Mouse (Mus musculus) myocyte (in vitro differentiated cells): ENCODE measurements around the gene Usp46. TPM values are rescaled to one million over a fixed set of nuclear protein-coding genes. Genes with fewer than 3 reads are reported as not detected.

Experiments
- H3K27me3 ChIP-seq: one replicate; pipeline ENCODE4 v1.6.1; 2011; ENCODE audit not compliant: control insufficient read depth, insufficient read depth, insufficient read length
- H3K36me3 ChIP-seq: one replicate; pipeline ENCODE4 v1.6.1; 2011; ENCODE audit not compliant: control insufficient read depth, insufficient read depth
- H3K4me2 ChIP-seq: one replicate; pipeline ENCODE4 v1.6.1; 2011; ENCODE audit warnings: low read depth, control low read depth
- H3K4me3 ChIP-seq: one replicate; pipeline ENCODE4 v1.5.1; 2011; ENCODE audit warnings: mild to moderate bottlenecking, control low read depth, moderate library complexity
- H3K79me2 ChIP-seq: one replicate; pipeline ENCODE4 v1.6.1; 2011; ENCODE audit not compliant: control insufficient read depth, insufficient read depth
- H3ac ChIP-seq: one replicate; pipeline ENCODE4 v1.6.1; 2011; ENCODE audit not compliant: control insufficient read depth, insufficient read length
- CEBPB ChIP-seq: IDR thresholded peaks from 2 replicates; pipeline ENCODE4 v1.6.1; 2011; ENCODE audit warnings: mild to moderate bottlenecking, moderate library complexity; ENCODE audit not compliant: poor library complexity, insufficient read depth, severe bottlenecking
- E2F4 ChIP-seq: IDR thresholded peaks from one replicate; pipeline ENCODE4 v1.6.1; 2011; ENCODE audit warnings: mild to moderate bottlenecking, control low read depth, moderate library complexity; ENCODE audit not compliant: insufficient read depth
- MAX ChIP-seq: IDR thresholded peaks from one replicate; pipeline ENCODE4 v1.6.1; 2011; ENCODE audit warnings: low read depth, mild to moderate bottlenecking, control low read depth
- MYOD1 ChIP-seq, 3 experiments: IDR thresholded peaks; one replicate each; pipeline ENCODE4 v1.6.1; 2011; ENCODE audit warnings: control low read depth in 2 of 3, low read depth in 2 of 3, mild to moderate bottlenecking in 2 of 3, moderate library complexity in 1 of 3; ENCODE audit not compliant: insufficient read length in 2 of 3, control insufficient read depth in 1 of 3
- MYOG ChIP-seq, 3 experiments: IDR thresholded peaks; one replicate each; pipeline ENCODE4 v1.6.1; 2011; ENCODE audit warnings: control low read depth in 2 of 3, low read depth in 2 of 3, mild to moderate bottlenecking in 2 of 3; ENCODE audit not compliant: insufficient read length in 2 of 3, control insufficient read depth in 1 of 3, insufficient read depth in 1 of 3
- POLR2A ChIP-seq: IDR thresholded peaks from one replicate; pipeline ENCODE4 v1.6.1; 2011; ENCODE audit warnings: low read depth, mild to moderate bottlenecking, control low read depth, moderate library complexity; ENCODE audit not compliant: insufficient read length
- POLR2AphosphoS2 ChIP-seq: IDR thresholded peaks from one replicate; pipeline ENCODE4 v1.6.1; 2011; ENCODE audit warnings: low read depth, control low read depth; ENCODE audit not compliant: insufficient read length
- REST ChIP-seq: IDR thresholded peaks from one replicate; pipeline ENCODE4 v1.6.1; 2011; ENCODE audit warnings: mild to moderate bottlenecking, control low read depth, moderate library complexity; ENCODE audit not compliant: insufficient read depth, insufficient read length
- SRF ChIP-seq: IDR thresholded peaks from one replicate; pipeline ENCODE4 v1.6.1; 2011; ENCODE audit warnings: low read depth; ENCODE audit not compliant: control insufficient read depth, insufficient read length
- TCF12 ChIP-seq: IDR thresholded peaks from one replicate; pipeline ENCODE4 v1.6.1; 2011; ENCODE audit warnings: mild to moderate bottlenecking, control low read depth; ENCODE audit not compliant: poor library complexity, insufficient read depth, severe bottlenecking
- TCF3 ChIP-seq: IDR thresholded peaks from one replicate; pipeline ENCODE4 v1.6.1; 2011; ENCODE audit warnings: low read depth, control low read depth; ENCODE audit not compliant: insufficient read length
- USF1 ChIP-seq: IDR thresholded peaks from one replicate; pipeline ENCODE4 v1.6.1; 2011; ENCODE audit warnings: low read depth, mild to moderate bottlenecking, control low read depth, moderate library complexity
- polyA plus RNA-seq: library from polyadenylated mRNA; unstranded; fragments of >200 nt; fragmentation: generic; extraction: Trizol; gene quantifications from one replicate; pipeline ENCODE4 v1.2.1, GENCODE M21; 2012; ENCODE audit warnings: missing spikeins

Usp46 gene
- polyA plus RNA-seq, 1 experiment: 6.1 TPM

- no peaks in the 10 kb centered on the region for H3K27me3 ChIP-seq
- peak overlapping the region; percentile 90 for H3K4me2 ChIP-seq
- H3K36me3 ChIP-seq: peaks cover 13% of the 10 kb centered on the region
- peak overlapping the region; percentile 59 for H3ac ChIP-seq
- TF ChIP-seq MAX: no peak
- no peak for TF ChIP-seq E2F4
- TF ChIP-seq POLR2A: no peak
- no peak for TF ChIP-seq TCF3
- TF ChIP-seq POLR2AphosphoS2: no peak
- TF ChIP-seq MYOD1 (IDR thresholded peaks at IDR 0.05; ENCODE audit: control insufficient read depth in 1 of 3, insufficient read length in 2 of 3, low read depth in 2 of 3): no peak
- TF ChIP-seq SRF: no peak
- TF ChIP-seq CEBPB: no peak
- TF ChIP-seq TCF12: no peak
- H3K79me2 ChIP-seq: peaks cover 14% of the 10 kb centered on the region
- H3K4me3 ChIP-seq: peak overlapping the region; percentile 74
These were observed 25.6 kb upstream of the Usp46 start for GRCm38 (mm10) chr5:74093556-74094428.

- Histone ChIP-seq H3K27me3 (no peaks in the 10 kb centered on the region), H3K4me2 (peak overlapping the region; percentile 94), H3K4me3 (peak overlapping the region; percentile 74), H3ac (peak overlapping the region; percentile 59), H3K36me3 (peaks cover 13% of the 10 kb centered on the region), H3K79me2 (peaks cover 14% of the 10 kb centered on the region)
- TF ChIP-seq TCF3: no peak
- TF ChIP-seq MAX: peak; percentile 10
- TF ChIP-seq USF1: peak; percentile 51
- TF ChIP-seq POLR2AphosphoS2: peak; percentile 74
- TF ChIP-seq TCF12: no peak
- TF ChIP-seq POLR2A: peak; percentile 69
These were observed 24.8 kb upstream of the Usp46 start for GRCm38 (mm10) chr5:74092833-74093555.

- Histone ChIP-seq H3K4me3 (peak overlapping the region; percentile 74), H3K27me3 (no peaks in the 10 kb centered on the region), H3K4me2 (peak overlapping the region; percentile 94), H3ac (peak overlapping the region; percentile 59), H3K36me3 (peaks cover 13% of the 10 kb centered on the region), H3K79me2 (peaks cover 14% of the 10 kb centered on the region)
- TF ChIP-seq MYOD1 (IDR thresholded peaks at IDR 0.05; ENCODE audit: control insufficient read depth in 1 of 3, insufficient read length in 2 of 3, low read depth in 2 of 3) (no peak), TCF3 (no peak), POLR2AphosphoS2 (no peak), E2F4 (no peak), USF1 (no peak), MYOG (IDR thresholded peaks at IDR 0.05; ENCODE audit: control insufficient read depth in 1 of 3, insufficient read depth in 1 of 3, insufficient read length in 2 of 3, low read depth in 2 of 3) (no peak), SRF (no peak), MAX (no peak), REST (no peak), TCF12 (no peak), POLR2A (no peak), CEBPB (no peak)
These were observed 24.2 kb upstream of the Usp46 start for GRCm38 (mm10) chr5:74092481-74092832.

GRCm38 (mm10) chr5:74089643-74090042, 21.4 kb upstream of the Usp46 start:
- H3K4me3 ChIP-seq: no peak overlapping the region
- TF ChIP-seq CEBPB (no peak), SRF (no peak), TCF12 (no peak), E2F4 (no peak), POLR2AphosphoS2 (no peak), POLR2A (no peak), MYOG (IDR thresholded peaks at IDR 0.05; ENCODE audit: control insufficient read depth in 1 of 3, insufficient read depth in 1 of 3, insufficient read length in 2 of 3, low read depth in 2 of 3) (no peak), USF1 (no peak), MYOD1 (IDR thresholded peaks at IDR 0.05; ENCODE audit: control insufficient read depth in 1 of 3, insufficient read length in 2 of 3, low read depth in 2 of 3) (no peak), TCF3 (no peak), REST (no peak), MAX (no peak)
- H3K79me2 ChIP-seq: peaks cover 14% of the 10 kb centered on the region
- no peak overlapping the region for H3ac ChIP-seq
- no peaks in the 10 kb centered on the region for H3K27me3 ChIP-seq
- H3K36me3 ChIP-seq: peaks cover 3% of the 10 kb centered on the region
- H3K4me2 ChIP-seq: no peak overlapping the region

GRCm38 (mm10) chr5:74081756-74082155, 13.5 kb upstream of the Usp46 start:
- Histone ChIP-seq H3K27me3 (no peaks in the 10 kb centered on the region), H3K79me2 (no peaks in the 10 kb centered on the region), H3ac (no peak overlapping the region), H3K36me3 (no peaks in the 10 kb centered on the region), H3K4me2 (no peak overlapping the region), H3K4me3 (no peak overlapping the region)
- no peak for TF ChIP-seq TCF12
- no peak for TF ChIP-seq REST
